Mouse (Mus musculus) neural tube, embryonic 14.5 days (tissue): ENCODE results near the gene Spock1. TPM values are rescaled to one million over a fixed set of nuclear protein-coding genes. Genes with fewer than 3 reads are reported as not detected.
A peak's percentile ranks its signal among the peaks of the same experiment; 100 is the strongest.

Source experiments
- ATAC-seq: fragments of 200-750 bp; cut with Nextera tagmentation; 2 replicates; pipeline ENCODE4 v1.8.0; 2017; ENCODE audit warnings: low read depth, mild to moderate bottlenecking, moderate TSS enrichment, moderate library complexity
- H3K27ac ChIP-seq: fragments of 300-500 bp; sonication (generic); 2 replicates; pipeline ENCODE4 v1.5.1; 2014; ENCODE audit warnings: low read depth, mild to moderate bottlenecking, control low read depth, low read length, moderate library complexity, mixed read lengths
- H3K27me3 ChIP-seq: fragments of 300-500 bp; sonication (generic); 2 replicates; pipeline ENCODE4 v1.6.1; 2014; ENCODE audit warnings: low read length; ENCODE audit not compliant: control insufficient read depth, insufficient read depth
- H3K36me3 ChIP-seq: fragments of 300-500 bp; sonication (generic); 2 replicates; pipeline ENCODE4 v1.6.1; 2014; ENCODE audit warnings: low read length, mixed read lengths; ENCODE audit not compliant: control insufficient read depth, insufficient read depth
- H3K4me1 ChIP-seq: fragments of 300-500 bp; sonication (generic); 2 replicates; pipeline ENCODE4 v1.6.1; 2014; ENCODE audit warnings: low read length; ENCODE audit not compliant: control insufficient read depth, insufficient read depth
- H3K4me2 ChIP-seq: fragments of 300-500 bp; sonication (generic); 2 replicates; pipeline ENCODE4 v1.6.1; 2014; ENCODE audit warnings: mild to moderate bottlenecking, low read depth, low read length, control low read depth
- H3K4me3 ChIP-seq: fragments of 300-500 bp; sonication (generic); 2 replicates; pipeline ENCODE4 v1.5.1; 2014; ENCODE audit warnings: low read depth, low read length, control low read depth, mixed read lengths
- H3K9ac ChIP-seq: fragments of 300-500 bp; sonication (generic); replicated peaks from 2 replicates; pipeline ENCODE4 v1.6.1; 2014; ENCODE audit warnings: low read depth, mild to moderate bottlenecking, control low read depth, low read length, mixed read lengths
- H3K9me3 ChIP-seq: fragments of 300-500 bp; sonication (generic); 2 replicates; pipeline ENCODE4 v1.6.1; 2016; ENCODE audit warnings: low read length; ENCODE audit not compliant: control insufficient read depth
- WGBS: fragments of 180-500 bp; shearing (Covaris S2); extraction: QIAGEN DNeasy Blood & Tissue Kit; methylation state at CpG from one replicate; pipeline ENCODE4 v1.1.7; 2014; 5-methylcytosine and 5-hydroxymethylcytosine counted together
- polyA plus RNA-seq: library from polyadenylated mRNA; unstranded; fragments of >200 nt; fragmentation: Nextera tagmentation; extraction: Ambion mirVana; gene quantifications from 2 replicates; pipeline ENCODE4 v1.2.1, GENCODE M21; 2014

The Spock1 gene
- polyA plus RNA-seq, 1 experiment from 2014 or later = 157 TPM

DNA sequence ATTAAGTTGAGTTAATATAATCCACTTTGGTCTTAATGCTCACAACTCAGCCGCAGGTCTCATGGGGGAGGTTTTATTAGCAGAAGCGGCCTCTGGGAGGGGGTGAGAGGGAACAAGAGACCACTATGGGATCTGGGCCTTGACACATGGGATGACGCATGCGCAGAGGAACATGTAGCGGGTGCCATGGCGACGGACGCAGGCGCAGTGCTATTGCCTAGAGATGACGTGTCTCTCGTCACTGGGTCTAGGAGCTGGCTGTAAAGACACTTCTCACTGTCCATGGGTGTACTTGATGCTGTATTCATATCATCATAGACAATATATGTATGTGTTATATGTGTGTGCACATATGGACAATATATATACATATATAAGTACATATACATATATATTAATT, 29.3 kb downstream of the Spock1 start:
- H3K4me1 ChIP-seq = peaks cover 5% of the 10 kb centered on the region; the same call in 1 of the 2 replicates
- H3K9ac ChIP-seq = no peak overlapping the region
- no peak overlapping the region for H3K4me2 ChIP-seq
- no peaks in the 10 kb centered on the region for H3K27me3 ChIP-seq
- no peaks in the 10 kb centered on the region for H3K9me3 ChIP-seq
- peak; percentile 32; the same call in 1 of the 2 replicates for ATAC-seq
- WGBS = 78% methylated on average over 11 of the region's 11 CpGs
- no peak overlapping the region for H3K27ac ChIP-seq
- no peak overlapping the region for H3K4me3 ChIP-seq
- H3K36me3 ChIP-seq = no peaks in the 10 kb centered on the region

DNA sequence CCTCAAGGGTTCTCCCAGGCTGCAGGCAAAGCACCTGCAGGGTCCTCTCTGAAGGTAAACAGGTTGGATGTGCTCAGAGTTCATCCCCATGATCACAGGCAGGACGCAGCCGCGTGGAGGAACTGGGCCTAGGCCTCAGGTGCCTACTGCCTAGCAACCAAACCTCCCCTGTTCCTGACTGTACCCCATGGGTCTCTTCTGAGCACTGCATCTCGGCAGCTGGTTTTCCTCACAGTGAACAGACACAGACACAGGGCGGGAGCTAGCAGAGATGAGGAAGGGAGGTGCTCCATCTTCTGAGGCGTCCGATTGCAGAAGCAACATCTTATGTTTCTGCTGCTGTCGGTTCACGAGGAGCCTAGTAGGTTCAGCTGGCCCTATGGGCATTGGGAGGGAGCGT, 30.4 kb downstream of the Spock1 start:
- Histone ChIP-seq H3K36me3 (no peaks in the 10 kb centered on the region), H3K27ac (peak overlapping the region; percentile 62; the same call in 1 of the 2 replicates), H3K4me3 (no peak overlapping the region), H3K4me1 (peaks cover 5% of the 10 kb centered on the region; the same call in 1 of the 2 replicates), H3K9ac (no peak overlapping the region), H3K9me3 (no peaks in the 10 kb centered on the region), H3K4me2 (no peak overlapping the region), H3K27me3 (no peaks in the 10 kb centered on the region)
- ATAC-seq = 0 out of 2 replicates have a peak, but pooled peaks have one; percentile 33
- 61% methylated on average over 10 of the region's 10 CpGs for WGBS

DNA sequence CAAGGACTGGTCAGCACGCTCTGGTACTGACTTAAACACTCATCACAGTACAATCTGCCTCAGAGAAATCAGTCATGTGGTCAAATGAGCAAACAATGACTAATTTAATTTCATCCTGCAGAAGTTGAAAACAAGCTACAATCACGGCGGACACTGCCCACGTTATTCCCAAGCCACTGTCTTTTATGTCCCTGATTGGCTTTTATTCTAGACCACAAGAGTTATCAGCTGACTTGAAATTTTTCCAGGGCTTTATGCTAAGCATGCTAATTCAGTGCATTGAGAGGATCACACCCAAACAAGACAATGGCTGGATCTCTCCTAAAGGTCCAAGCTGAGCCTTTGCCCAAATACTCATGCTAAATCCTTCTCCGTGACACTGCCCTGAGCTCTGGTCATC, 31.2 kb downstream of the Spock1 start:
- no peak overlapping the region for H3K9ac ChIP-seq
- H3K27ac ChIP-seq = no peak overlapping the region
- H3K27me3 ChIP-seq = no peaks in the 10 kb centered on the region
- WGBS = 77% methylated on average over 5 of the region's 5 CpGs
- no peak overlapping the region for H3K4me3 ChIP-seq
- no peaks in the 10 kb centered on the region for H3K36me3 ChIP-seq
- peaks cover 5% of the 10 kb centered on the region; the same call in 1 of the 2 replicates for H3K4me1 ChIP-seq
- no peak for ATAC-seq
- H3K9me3 ChIP-seq = no peaks in the 10 kb centered on the region
- H3K4me2 ChIP-seq = no peak overlapping the region

DNA sequence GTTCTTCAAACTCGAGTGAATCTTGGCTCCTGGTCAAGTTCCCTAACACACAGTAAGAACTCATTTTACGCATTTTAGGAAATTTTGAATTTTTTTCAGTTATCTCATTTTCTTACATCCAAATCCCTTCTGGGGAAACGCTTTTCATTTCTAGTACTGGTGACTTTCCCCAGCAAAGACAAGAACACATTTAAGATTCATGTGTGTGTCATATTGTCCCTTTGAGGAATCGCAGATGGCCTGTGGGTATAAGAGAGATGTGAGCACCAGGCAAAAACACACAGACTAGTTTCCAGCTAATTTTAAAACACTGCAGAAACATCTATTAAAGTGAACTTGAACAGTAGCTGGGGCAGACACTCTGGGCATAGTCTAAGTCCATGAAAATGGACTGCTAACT, 38.1 kb downstream of the Spock1 start:
- no peak for ATAC-seq
- Histone ChIP-seq H3K4me1 (no peaks in the 10 kb centered on the region), H3K27ac (no peak overlapping the region), H3K4me3 (no peak overlapping the region), H3K9ac (no peak overlapping the region), H3K36me3 (no peaks in the 10 kb centered on the region), H3K4me2 (no peak overlapping the region), H3K27me3 (no peaks in the 10 kb centered on the region), H3K9me3 (no peaks in the 10 kb centered on the region)
- WGBS = 86% methylated on average over 4 of the region's 4 CpGs

DNA sequence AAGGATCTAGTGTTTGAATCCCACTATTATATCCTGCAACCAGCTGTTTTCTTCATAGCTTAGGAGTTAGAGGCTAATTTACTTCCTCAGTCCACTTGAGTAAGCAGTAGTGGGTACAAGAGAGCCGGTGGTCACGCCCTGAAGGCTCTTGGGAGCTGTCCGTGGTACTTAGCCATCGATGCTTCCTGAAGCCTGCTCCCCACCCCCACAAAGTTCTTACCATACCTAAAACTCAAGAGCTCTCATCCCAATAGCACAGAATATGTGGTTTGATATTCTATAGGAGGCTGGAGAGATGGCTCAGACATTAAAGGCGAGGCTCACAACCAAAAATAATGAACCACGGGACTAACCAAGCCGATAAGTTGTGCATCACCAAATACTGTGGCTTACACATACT, 40.5 kb downstream of the Spock1 start:
- no peaks in the 10 kb centered on the region for H3K9me3 ChIP-seq
- H3K27ac ChIP-seq = no peak overlapping the region
- ATAC-seq = no peak
- H3K4me2 ChIP-seq = no peak overlapping the region
- H3K4me1 ChIP-seq = no peaks in the 10 kb centered on the region
- WGBS = 68% methylated on average over 7 of the region's 7 CpGs
- no peak overlapping the region for H3K9ac ChIP-seq
- H3K4me3 ChIP-seq = no peak overlapping the region
- H3K36me3 ChIP-seq = no peaks in the 10 kb centered on the region
- no peaks in the 10 kb centered on the region for H3K27me3 ChIP-seq

DNA sequence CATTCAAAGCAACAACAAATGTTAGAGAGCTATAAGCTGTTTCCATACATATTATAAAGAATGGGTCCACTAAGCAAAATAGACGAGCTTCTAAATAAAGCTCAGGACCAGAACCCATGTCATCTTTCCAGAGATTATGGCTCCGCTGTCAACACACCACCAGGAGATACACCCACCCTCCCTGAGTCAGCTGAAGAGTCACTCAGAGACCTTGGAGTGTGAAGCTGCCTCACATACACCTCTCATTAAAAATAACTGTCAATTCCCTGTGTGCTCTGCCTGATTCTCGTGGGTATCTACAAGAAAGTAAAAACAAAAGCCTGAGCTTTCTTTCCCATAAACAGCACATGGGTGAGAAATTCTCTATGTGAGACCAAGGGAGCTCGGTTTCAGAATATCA, 43.1 kb downstream of the Spock1 start:
- Histone ChIP-seq H3K4me1 (no peaks in the 10 kb centered on the region), H3K36me3 (no peaks in the 10 kb centered on the region), H3K9me3 (no peaks in the 10 kb centered on the region), H3K27me3 (no peaks in the 10 kb centered on the region), H3K4me3 (no peak overlapping the region), H3K9ac (no peak overlapping the region), H3K4me2 (no peak overlapping the region), H3K27ac (no peak overlapping the region)
- ATAC-seq = no peak
- WGBS = 85% methylated on average over 4 of the region's 4 CpGs

DNA sequence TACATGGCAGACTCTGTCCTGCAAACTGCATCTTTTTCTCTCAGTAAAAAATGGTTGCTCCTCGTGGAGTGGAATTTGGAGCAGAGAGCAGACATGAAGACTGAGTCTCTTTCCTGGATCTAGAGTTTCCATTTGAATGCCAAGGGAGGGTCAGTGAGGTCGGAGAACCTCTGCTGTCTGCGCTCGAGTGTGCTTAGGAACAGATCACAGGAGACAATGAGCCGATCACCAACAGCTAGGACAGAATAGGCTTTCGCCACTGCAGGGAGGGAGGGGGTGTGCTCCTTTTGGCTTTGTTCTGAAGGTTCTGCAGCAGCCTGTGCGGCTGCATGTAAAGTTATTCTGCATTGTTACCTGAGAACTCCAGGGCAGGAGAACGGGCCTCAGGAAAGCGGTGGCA, 49.6 kb downstream of the Spock1 start:
- no peak overlapping the region for H3K27ac ChIP-seq
- no peak overlapping the region for H3K9ac ChIP-seq
- H3K9me3 ChIP-seq = no peaks in the 10 kb centered on the region
- H3K4me3 ChIP-seq = no peak overlapping the region
- 34% methylated on average over 9 of the region's 9 CpGs for WGBS
- no peaks in the 10 kb centered on the region for H3K27me3 ChIP-seq
- ATAC-seq = no peak
- no peak overlapping the region for H3K4me2 ChIP-seq
- no peaks in the 10 kb centered on the region for H3K36me3 ChIP-seq
- peaks cover 16% of the 10 kb centered on the region for H3K4me1 ChIP-seq

DNA sequence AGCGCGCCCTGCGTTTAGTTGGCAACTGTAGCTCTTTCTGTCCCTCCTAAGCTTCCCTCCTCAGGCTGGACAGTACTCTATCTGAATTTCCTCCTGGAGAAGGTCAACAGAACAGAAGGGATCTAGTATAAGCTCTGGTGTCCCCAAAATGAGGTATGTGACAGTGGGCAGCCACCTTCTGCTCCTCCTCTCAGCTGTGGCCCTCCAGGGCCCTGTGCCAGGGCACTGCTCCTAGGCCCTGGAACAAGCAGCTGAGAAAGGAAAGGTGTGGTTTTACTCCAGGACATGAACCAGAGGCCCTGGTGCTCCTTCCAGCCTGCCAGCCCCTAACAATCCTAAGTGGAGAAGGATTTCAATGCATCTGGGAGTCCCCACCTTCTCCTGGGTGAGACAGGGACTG, 51.1 kb downstream of the Spock1 start:
- H3K4me1 ChIP-seq = peaks cover 16% of the 10 kb centered on the region
- WGBS = 69% methylated on average over 3 of the region's 3 CpGs
- H3K9me3 ChIP-seq = no peaks in the 10 kb centered on the region
- no peak overlapping the region for H3K4me3 ChIP-seq
- no peak overlapping the region for H3K27ac ChIP-seq
- no peak for ATAC-seq
- H3K36me3 ChIP-seq = no peaks in the 10 kb centered on the region
- H3K27me3 ChIP-seq = no peaks in the 10 kb centered on the region
- H3K9ac ChIP-seq = no peak overlapping the region
- no peak overlapping the region for H3K4me2 ChIP-seq

DNA sequence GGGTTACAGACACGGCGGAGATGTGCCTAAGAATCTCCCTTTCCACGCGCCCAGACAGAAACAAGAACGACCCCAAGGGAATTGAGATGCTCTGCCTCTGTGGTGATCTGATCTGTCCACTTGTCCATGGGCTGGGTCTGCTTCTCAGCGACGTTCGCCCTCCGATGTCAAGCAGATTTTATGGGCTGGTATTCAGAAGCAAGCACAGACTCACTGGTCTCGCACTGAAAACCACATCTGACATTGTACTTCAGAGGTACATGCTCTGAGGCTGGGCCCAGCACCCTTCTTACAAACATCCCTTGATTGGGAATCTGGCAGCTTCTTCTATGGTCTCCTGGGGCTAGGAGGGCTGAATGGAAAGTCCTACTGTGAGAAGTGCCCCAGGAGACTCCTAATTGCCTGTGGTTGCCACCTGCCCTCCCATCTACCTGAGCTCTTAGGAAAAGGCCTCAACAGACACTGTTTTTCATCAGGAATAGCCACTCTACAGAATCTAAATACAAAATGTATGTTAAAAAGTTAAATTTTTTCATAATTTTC, 51.8 kb downstream of the Spock1 start:
- no peaks in the 10 kb centered on the region for H3K27me3 ChIP-seq
- no peak overlapping the region for H3K4me2 ChIP-seq
- no peaks in the 10 kb centered on the region for H3K36me3 ChIP-seq
- 82% methylated on average over 10 of the region's 10 CpGs for WGBS
- H3K9ac ChIP-seq = no peak overlapping the region
- no peaks in the 10 kb centered on the region for H3K9me3 ChIP-seq
- H3K4me3 ChIP-seq = no peak overlapping the region
- H3K4me1 ChIP-seq = peaks cover 16% of the 10 kb centered on the region
- no peak for ATAC-seq
- H3K27ac ChIP-seq = peak overlapping the region; percentile 55; the same call in 1 of the 2 replicates
